Mouse (Mus musculus) thymus, adult 2 months (tissue): ENCODE measurements around the gene Ppp1cb.

Experiments
- CTCF ChIP-seq: fragments of 200-500 bp; IDR thresholded peaks from 2 replicates; pipeline ENCODE4 v1.5.1; 2012; ENCODE audit warnings: mild to moderate bottlenecking, control low read depth, low read length, moderate library complexity, borderline replicate concordance; ENCODE audit not compliant: control insufficient read depth, poor library complexity, insufficient read depth; ENCODE audit errors: extremely low read depth
- POLR2A ChIP-seq: fragments of 200-500 bp; IDR thresholded peaks from 2 replicates; pipeline ENCODE4 v1.6.1; 2012; ENCODE audit warnings: mild to moderate bottlenecking, low read length, control low read depth, moderate library complexity; ENCODE audit not compliant: control insufficient read depth, poor library complexity, insufficient read depth; ENCODE audit errors: extremely low read depth

DNA sequence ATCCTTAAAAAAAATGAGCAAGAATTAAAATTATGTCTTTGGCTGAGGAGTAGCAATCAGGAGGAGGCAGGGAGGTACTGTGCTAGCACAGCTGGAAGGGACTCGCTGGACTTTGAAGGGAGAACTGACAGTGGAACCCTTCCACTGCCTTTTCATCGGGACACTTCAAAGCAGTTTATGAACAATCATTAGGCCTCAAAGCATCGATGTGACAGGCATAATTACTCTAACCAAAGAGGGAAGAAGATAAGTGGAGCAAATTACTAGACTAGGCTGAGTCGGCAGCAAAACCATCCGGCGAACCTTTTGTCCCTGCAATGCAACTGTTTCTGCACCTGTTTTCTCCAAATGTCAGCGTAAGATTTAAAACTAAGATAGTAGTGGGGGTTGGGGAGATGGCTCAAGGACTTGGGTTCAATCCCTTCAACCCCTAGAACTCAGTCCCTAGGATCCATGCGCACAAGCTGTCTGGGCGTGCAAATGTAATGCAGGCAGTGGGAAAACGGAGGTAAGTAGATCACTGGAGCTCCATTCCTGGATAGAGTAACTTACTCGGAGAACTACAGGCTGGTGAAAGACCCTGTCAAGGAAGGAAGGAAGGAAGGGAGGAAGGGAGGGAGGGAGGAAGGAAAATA is 13.2 kb upstream of the Ppp1cb start:
- no peak for TF ChIP-seq CTCF
- no peak for TF ChIP-seq POLR2A
